Mouse (Mus musculus) embryonic facial prominence, embryonic 12.5 days (tissue): ENCODE data around the gene Ccar1. TPM values are rescaled to one million over a fixed set of nuclear protein-coding genes. Genes with fewer than 3 reads are reported as not detected.
"Not testable (repeated sequence)": the region's sequence is repeated elsewhere in the genome, so short reads cannot be mapped to it uniquely, and the experiment has no call there.

ENCODE experiments used
- ATAC-seq: fragments of 200-750 bp; cut with Nextera tagmentation; 2 replicates; pipeline ENCODE4 v1.8.0; 2017; ENCODE audit not compliant: insufficient number of reproducible peaks, insufficient read depth, low FRiP score, low TSS enrichment
- H3K27ac ChIP-seq: fragments of 300-500 bp; sonication (generic); 2 replicates; pipeline ENCODE4 v1.5.1; 2016; ENCODE audit warnings: mild to moderate bottlenecking
- H3K27me3 ChIP-seq: fragments of 300-500 bp; sonication (generic); 2 replicates; pipeline ENCODE4 v1.6.1; 2016; ENCODE audit warnings: mild to moderate bottlenecking, moderate library complexity
- H3K36me3 ChIP-seq: fragments of 300-500 bp; sonication (generic); 2 replicates; pipeline ENCODE4 v1.6.1; 2016; ENCODE audit warnings: mild to moderate bottlenecking
- H3K4me1 ChIP-seq: fragments of 300-500 bp; sonication (generic); 2 replicates; pipeline ENCODE4 v1.6.1; 2016
- H3K4me2 ChIP-seq: fragments of 300-500 bp; sonication (generic); replicated peaks from 2 replicates; pipeline ENCODE4 v1.6.1; 2016; ENCODE audit warnings: mild to moderate bottlenecking, moderate library complexity
- H3K4me3 ChIP-seq: fragments of 300-500 bp; sonication (generic); 2 replicates; pipeline ENCODE4 v1.5.1; 2016; ENCODE audit warnings: mild to moderate bottlenecking
- H3K9ac ChIP-seq: fragments of 300-500 bp; sonication (generic); 2 replicates; pipeline ENCODE4 v1.6.1; 2016; ENCODE audit warnings: mild to moderate bottlenecking, moderate library complexity
- H3K9me3 ChIP-seq: fragments of 300-500 bp; sonication (generic); 2 replicates; pipeline ENCODE4 v1.6.1; 2016; ENCODE audit warnings: mild to moderate bottlenecking, moderate library complexity
- WGBS: fragments of 180-500 bp; shearing (Covaris S2); methylation state at CpG from one replicate; pipeline ENCODE4 v1.1.7; 2016; 5-methylcytosine and 5-hydroxymethylcytosine counted together
- polyA plus RNA-seq: library from polyadenylated mRNA; unstranded; fragments of >200 nt; fragmentation: Nextera tagmentation; extraction: Ambion mirVana; gene quantifications from 2 replicates; pipeline ENCODE4 v1.2.1, GENCODE M21; 2016

Ccar1 gene
- polyA plus RNA-seq, 1 experiment from 2014 or later: 146 TPM

DNA sequence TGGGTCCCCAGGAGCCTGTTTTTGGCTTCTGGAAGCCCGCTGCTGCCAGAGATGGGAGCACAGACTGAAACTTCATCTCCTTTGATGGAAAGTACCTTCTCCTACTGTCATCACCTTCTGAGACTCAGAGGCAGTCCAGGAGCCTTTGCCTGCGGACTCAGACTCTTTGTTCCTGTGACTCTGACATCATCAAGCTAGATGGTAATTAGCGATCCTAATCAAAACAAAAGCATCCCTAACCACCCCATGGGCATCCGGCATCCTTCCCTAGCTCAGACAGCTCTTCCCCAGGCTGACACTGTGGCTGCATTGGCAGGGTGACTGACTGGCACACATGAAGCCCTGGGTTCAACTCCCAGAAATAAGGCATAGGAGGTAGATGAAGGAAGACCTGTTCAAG, 69.4 kb downstream of the Ccar1 start:
- Histone ChIP-seq H3K9ac (no peak overlapping the region), H3K27me3 (peaks cover 11% of the 10 kb centered on the region; the same call in 1 of the 2 replicates), H3K9me3 (no peaks in the 10 kb centered on the region), H3K4me1 (peaks cover 14% of the 10 kb centered on the region), H3K4me2 (no peak overlapping the region), H3K27ac (no peak overlapping the region), H3K36me3 (no peaks in the 10 kb centered on the region), H3K4me3 (no peak overlapping the region)
- ATAC-seq: no peak
- 11% methylated on average over 4 of the region's 4 CpGs for WGBS

DNA sequence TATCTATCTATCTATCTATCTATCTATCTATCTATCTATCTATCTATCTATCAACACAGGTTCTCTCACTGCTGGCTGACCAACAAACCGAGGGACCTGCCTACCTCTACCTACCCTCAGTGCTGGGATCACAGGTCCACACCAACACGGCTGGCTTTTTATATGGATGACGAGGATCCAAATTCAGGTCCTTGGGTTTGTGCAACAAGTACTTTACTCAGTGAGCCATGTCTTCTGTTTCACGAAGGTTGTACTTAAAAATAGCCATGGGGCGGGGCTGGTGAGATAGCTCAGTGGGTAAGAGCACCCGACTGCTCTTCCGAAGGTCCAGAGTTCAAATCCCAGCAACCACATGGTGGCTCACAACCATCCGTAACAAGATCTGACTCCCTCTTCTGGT, 71.5 kb downstream of the Ccar1 start:
- H3K36me3 ChIP-seq, H3K27me3 ChIP-seq, H3K9me3 ChIP-seq, H3K4me3 ChIP-seq, H3K27ac ChIP-seq, H3K9ac ChIP-seq, H3K4me2 ChIP-seq, ATAC-seq: not testable (repeated sequence)
- peaks cover 11% of the 10 kb centered on the region for H3K4me1 ChIP-seq
- WGBS: 91% methylated on average over 8 of the region's 8 CpGs

DNA sequence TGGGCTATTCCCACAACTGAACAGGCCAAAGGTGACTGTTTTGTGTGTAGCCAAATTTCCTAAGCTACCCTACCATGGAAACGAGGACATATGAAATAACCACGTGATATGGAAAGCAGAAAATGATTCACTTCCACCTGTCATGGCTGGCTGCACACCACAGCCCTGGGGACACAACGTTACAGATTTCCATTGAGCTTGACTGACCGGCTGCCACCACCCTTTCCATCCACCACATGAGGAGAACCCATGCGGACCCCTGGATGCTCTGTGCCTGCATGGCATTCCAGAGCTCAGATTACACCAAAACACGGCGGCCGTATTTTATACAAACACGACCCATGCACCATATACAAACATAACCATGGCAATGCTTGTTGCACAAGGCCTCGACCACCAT, 78.6 kb downstream of the Ccar1 start:
- no peaks in the 10 kb centered on the region for H3K4me1 ChIP-seq
- H3K27ac ChIP-seq: no peak overlapping the region
- no peaks in the 10 kb centered on the region for H3K36me3 ChIP-seq
- no peaks in the 10 kb centered on the region for H3K27me3 ChIP-seq
- no peaks in the 10 kb centered on the region for H3K9me3 ChIP-seq
- no peak overlapping the region for H3K9ac ChIP-seq
- no peak overlapping the region for H3K4me3 ChIP-seq
- ATAC-seq: no peak
- WGBS: 73% methylated on average over 10 of the region's 10 CpGs
- H3K4me2 ChIP-seq: no peak overlapping the region

GRCm38 (mm10) chr10:62703579-62703978, 88.5 kb downstream of the Ccar1 start:
- Histone ChIP-seq H3K9ac (no peak overlapping the region), H3K4me1 (no peaks in the 10 kb centered on the region), H3K4me3 (no peak overlapping the region), H3K9me3 (no peaks in the 10 kb centered on the region), H3K36me3 (no peaks in the 10 kb centered on the region), H3K27me3 (no peaks in the 10 kb centered on the region), H3K4me2 (no peak overlapping the region), H3K27ac (no peak overlapping the region)
- 71% methylated on average over 4 of the region's 4 CpGs for WGBS
- no peak for ATAC-seq

DNA sequence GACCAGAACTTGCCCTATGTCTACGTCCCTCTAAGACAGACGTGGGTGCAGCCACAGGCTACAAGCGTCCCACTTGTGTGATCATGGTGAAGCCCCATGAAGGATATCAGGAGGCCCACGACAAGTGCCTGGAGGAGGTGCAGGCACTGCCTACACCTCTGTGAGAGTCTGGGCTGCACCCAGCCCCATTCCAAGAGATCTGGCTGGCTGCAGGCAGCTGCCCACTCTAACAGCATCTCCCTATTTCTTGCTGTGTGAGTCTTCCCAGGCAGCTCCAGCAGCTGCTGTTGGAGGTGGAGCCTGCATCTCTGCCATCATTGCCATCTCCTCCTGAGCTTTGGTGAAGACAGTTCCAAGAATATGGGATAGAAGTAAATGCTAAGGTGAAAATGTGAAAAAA, 89.7 kb downstream of the Ccar1 start:
- Histone ChIP-seq H3K4me3 (no peak overlapping the region), H3K9ac (no peak overlapping the region), H3K36me3 (no peaks in the 10 kb centered on the region), H3K27me3 (no peaks in the 10 kb centered on the region), H3K9me3 (no peaks in the 10 kb centered on the region), H3K27ac (no peak overlapping the region), H3K4me2 (no peak overlapping the region), H3K4me1 (no peaks in the 10 kb centered on the region)
- WGBS: 78% methylated on average over 4 of the region's 4 CpGs
- ATAC-seq: no peak

Other genes with a start within 250 kb of the Ccar1 start
- gene Kif1bp, start 213.8 kb downstream of the Ccar1 start, polyA plus RNA-seq: 52.8 and 53.9 TPM in 2 replicates
- 27.4 and 28.8 TPM in 2 replicates for gene Ddx21, start 190.0 kb downstream of the Ccar1 start, polyA plus RNA-seq
- 171 and 176 TPM in 2 replicates for gene Ddx50, start 141.1 kb downstream of the Ccar1 start, polyA plus RNA-seq
- 2.4 TPM in 2 replicates for gene Stox1, start 66.2 kb downstream of the Ccar1 start, polyA plus RNA-seq
- gene Tet1, start 116.7 kb upstream of the Ccar1 start, polyA plus RNA-seq: 30.8 and 31.7 TPM in 2 replicates
- 10.1 and 10.8 TPM in 2 replicates for gene Slc25a16, start 128.3 kb upstream of the Ccar1 start, polyA plus RNA-seq
- 22.2 and 22.3 TPM in 2 replicates for gene Dna2, start 154.7 kb upstream of the Ccar1 start, polyA plus RNA-seq
- 33.6 and 35.3 TPM in 2 replicates for gene Rufy2, start 187.9 kb upstream of the Ccar1 start, polyA plus RNA-seq
- gene Hnrnph3, start 231.9 kb upstream of the Ccar1 start, polyA plus RNA-seq: 165 and 176 TPM in 2 replicates
- 0.52 and 0.92 TPM in 2 replicates for gene Pbld2, start 232.0 kb upstream of the Ccar1 start, polyA plus RNA-seq